Mouse (Mus musculus): ENCODE results near the gene C1qtnf1. TPM values are rescaled to one million over a fixed set of nuclear protein-coding genes. Genes with fewer than 3 reads are reported as not detected.

Gene C1qtnf1
- total RNA-seq, 2 experiments from 2014 or later, result 27.7 to 28.7 TPM

DNA sequence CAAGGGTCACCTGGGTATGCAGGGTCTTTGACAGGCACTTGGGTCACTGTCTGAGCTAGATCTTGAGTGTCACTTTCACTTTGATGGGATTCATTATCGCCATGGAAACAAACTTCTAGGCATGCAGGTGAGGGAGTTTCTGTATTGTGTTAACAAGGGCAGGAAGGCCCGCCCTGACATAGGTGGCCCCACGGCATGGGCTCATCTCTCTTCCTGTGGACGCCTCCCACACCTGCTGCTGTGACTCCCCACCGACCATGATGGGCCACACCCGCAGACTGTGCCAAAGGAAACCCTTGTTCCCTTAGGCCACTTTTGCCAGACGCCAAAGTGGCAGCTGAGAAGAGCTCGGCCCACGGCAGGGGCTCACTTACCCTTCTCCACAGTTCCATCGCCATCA lies 17.5 kb upstream of the C1qtnf1 start:
- no peak for DNase-seq

DNA sequence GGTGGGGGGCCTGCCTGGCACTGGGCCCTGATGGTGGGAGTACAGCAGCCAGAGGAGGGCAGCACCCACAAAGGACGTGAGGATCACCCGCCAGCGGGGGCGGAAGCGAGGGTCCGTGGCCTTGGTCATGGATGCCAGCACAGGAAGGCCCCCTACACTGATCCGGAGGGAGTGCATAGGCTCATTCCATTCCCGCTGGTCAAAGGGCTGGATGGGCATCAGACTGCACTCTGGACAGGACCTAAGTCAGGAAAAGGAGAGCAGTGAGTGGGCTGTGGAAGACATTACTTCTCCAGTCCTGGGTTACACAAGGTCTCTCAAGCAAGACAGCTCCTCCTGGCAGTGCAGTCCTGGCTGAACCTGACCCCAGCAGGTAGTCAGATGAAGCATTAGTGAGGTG lies 16.7 kb upstream of the C1qtnf1 start:
- DNase-seq, result no peak

- DNase-seq, result no peak
These were observed 15.4 kb upstream of the C1qtnf1 start for GRCm38 (mm10) chr11:118412601-118413000.

- DNase-seq, result no peak
These were observed 14.9 kb upstream of the C1qtnf1 start for GRCm38 (mm10) chr11:118413055-118413454.

- DNase-seq, result no peak
These were observed 13.7 kb upstream of the C1qtnf1 start for GRCm38 (mm10) chr11:118414270-118414669.

GRCm38 (mm10) chr11:118415630-118416029 lies 12.4 kb upstream of the C1qtnf1 start:
- no peak for DNase-seq

- DNase-seq, result peak; percentile 43
These were observed 12.0 kb upstream of the C1qtnf1 start for GRCm38 (mm10) chr11:118416046-118416445.

DNA sequence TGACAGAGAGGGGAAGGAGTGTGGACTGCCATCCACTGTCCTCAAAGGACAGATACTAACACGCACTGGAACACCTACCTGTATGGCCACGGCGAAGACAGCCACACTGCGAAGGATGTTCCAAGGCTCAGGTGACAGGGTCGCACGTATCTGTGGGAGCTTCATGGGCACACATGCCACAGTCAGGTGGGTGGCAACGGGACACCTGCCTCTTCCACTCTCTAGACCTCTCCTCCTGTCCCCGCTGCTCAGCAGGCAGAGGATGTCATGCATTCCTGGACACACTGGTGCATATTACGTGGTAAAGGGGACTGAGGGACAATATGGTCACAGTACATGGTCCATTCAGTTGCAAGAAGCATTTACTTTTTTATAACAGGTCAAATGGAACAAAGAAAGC lies 10.5 kb upstream of the C1qtnf1 start:
- no peak for DNase-seq

DNA sequence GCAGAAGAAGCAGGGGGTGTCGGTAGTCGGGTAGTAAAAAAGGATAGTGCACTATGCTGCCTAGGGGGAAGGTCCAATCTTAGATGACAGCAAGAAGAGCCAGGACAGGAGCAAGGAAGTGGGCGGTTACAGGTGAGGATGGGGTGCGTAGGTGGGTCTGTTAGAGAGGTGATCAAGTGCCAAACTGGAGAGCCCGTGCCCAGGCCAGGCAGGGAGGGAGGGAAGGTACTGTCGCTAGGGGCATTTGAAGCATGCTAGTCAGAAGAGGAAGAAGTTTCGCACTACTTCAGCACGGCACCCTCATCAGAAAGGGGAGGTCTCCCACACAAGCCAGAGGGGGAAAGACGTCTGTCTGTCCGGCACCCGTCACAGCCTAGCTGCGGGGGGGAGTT lies 9.6 kb upstream of the C1qtnf1 start:
- DNase-seq, result no peak

DNA sequence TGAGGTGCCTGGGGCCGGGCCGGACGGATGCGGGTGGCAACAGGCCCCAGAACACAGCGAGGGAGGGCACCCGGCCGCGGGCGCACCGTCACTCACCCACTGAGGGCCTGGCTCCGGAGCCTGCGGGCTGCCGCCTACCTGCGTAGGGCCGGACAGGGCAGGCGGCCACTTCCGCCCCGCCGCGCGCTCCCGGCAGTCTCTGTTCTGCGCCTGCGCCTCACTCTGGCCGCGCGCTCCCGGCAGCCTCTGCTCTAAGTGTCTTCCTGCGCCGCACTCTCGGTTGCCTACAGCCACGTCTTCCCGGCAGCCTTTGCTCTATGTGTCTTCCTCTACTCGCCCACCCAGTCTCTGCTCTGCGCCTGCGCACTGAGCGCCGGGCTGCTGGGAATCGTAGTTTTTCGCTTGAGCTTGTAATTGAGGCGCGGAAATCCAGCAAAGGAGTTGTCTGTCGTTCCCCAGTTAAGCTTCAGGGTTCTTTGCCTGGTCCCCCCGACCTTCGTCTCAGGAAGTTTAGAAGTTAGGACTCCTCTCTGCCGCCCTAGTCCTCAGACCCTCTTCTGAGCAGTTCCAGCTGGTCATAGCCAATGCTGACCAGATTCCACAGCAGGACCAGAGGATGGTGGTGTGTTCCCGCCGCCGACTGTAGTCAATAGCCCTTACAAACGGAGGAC lies 9.0 kb upstream of the C1qtnf1 start, which contains the start of gene Cant1:
Gene Cant1 (minus strand): TSS at position 253 of the 671 bp plus-strand sequence.
- peak; percentile 97 for DNase-seq

GRCm38 (mm10) chr11:118420261-118420660 lies 7.7 kb upstream of the C1qtnf1 start:
- no peak for DNase-seq

DNA sequence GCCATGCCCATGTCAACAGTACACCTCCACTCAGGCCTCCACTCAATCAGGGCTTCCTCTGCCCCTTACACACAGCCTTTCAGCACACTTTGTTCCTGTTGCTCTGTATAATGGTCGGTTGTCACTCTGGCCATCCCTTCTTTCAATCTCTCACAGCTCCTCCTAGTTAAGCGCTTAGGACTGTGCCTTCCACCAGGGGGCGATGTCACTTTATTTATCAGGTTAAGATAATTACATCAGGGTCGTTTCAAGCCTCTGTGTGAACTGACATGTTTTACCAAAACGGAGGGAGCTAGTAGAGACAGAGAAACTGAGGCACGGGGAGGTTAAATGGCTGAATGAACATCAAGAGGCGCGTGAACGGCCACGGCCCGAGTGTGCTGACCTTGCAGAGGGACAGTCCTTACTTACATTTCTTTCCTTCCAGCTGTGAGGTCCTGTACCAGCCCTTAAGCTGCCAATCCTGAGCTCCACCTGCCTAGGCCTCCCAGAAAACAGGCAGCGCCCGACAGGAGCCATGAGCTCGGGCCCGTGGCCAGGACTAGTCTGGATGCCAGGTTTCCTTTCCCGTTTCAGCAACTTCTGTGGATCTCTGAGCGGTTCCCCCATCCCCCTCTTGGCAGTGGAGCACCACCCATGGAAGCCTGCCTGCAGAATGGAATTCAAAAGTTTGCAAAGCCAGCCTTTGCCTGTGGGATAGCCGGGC lies 4.6 kb upstream of the C1qtnf1 start:
- peak; percentile 89 for DNase-seq

DNA sequence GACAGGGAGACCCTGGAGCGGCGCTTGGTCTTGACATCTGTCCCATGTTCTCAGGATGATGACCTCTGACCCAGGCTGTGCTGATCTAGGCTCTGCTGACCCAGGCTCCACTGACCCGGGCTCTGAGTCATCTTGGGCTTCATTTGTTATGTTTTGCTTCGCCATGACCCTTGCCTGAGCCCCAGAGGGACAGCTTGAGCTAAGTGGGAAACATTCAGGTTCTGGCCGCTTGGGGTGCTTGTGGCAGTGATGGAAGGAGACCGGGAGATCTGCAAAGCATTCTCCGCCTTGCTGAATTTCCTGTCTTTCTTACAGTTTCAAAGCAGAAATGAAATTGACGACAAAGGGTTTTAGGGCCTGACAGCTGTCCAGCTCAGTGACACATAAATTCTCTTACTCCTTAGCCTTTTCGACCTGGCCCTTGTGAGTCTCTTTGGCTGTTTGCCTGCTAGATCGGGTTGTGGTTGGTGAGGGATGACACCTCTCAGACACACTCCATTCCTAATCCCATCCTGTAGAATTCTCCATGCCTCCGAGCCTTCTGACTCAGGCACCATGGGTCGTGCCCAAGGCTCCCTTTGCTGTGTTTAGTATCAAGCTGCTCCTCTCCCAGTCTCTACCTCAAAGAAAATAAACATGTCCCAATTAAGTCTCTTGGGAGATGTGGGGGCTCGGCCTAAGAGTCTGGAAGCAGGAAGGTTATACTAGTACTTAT lies 3.2 kb upstream of the C1qtnf1 start:
- DNase-seq, result peak; percentile 31

- no peak for DNase-seq
These were observed 1.2 kb upstream of the C1qtnf1 start for GRCm38 (mm10) chr11:118426765-118427164.

DNA sequence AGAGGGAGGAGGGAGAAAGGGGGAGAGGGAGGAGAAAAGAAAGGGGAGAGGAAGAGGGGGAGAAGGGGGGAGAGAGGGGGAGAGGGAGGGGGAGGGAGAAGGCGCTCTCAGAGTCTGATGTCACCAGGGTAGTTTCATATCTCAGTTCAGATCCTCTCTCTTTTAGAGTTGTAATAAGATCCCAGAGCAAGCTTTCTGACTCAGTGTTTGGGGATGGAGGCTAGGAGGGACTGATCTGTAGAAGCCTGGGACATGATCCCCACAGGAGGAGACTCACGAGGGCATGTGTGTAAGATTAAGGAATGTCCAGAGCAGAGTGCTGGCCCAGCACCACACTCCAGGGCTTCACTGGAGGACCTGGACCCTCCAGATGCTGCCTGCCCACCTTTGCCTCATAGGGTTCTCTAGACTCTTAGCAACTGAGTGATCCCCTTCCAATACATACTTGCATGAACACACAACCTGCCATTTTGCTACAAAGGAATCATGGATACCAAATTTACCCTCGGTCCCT lies 680 bp upstream of the C1qtnf1 start:
- no peak for DNase-seq

DNA sequence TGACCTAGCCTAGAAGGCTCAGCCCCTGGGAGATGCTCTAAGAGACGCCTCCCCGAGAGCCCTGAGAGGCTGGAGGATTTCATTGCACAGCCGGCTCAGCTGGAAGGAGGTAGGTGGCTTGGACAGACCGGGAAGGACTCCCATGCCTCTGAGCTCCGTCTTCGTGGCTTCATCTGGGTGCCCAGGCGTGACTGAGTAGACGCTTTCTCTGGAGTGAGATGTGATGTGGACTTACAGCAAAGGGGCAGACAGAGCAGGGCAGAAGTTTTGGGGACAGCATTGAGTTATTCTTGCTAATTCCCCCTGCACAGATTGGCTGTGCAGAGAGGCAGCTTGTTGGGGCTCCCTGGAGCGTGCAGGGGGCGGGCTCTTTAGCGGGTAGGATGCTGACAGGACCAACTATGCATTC lies 461 bp downstream of the C1qtnf1 start:
- no peak for DNase-seq

- peak; percentile 33 for DNase-seq
These were observed 1.1 kb downstream of the C1qtnf1 start for GRCm38 (mm10) chr11:118428944-118429709.

GRCm38 (mm10) chr11:118430291-118430885 lies 2.4 kb downstream of the C1qtnf1 start:
- DNase-seq, result peak; percentile 26

DNA sequence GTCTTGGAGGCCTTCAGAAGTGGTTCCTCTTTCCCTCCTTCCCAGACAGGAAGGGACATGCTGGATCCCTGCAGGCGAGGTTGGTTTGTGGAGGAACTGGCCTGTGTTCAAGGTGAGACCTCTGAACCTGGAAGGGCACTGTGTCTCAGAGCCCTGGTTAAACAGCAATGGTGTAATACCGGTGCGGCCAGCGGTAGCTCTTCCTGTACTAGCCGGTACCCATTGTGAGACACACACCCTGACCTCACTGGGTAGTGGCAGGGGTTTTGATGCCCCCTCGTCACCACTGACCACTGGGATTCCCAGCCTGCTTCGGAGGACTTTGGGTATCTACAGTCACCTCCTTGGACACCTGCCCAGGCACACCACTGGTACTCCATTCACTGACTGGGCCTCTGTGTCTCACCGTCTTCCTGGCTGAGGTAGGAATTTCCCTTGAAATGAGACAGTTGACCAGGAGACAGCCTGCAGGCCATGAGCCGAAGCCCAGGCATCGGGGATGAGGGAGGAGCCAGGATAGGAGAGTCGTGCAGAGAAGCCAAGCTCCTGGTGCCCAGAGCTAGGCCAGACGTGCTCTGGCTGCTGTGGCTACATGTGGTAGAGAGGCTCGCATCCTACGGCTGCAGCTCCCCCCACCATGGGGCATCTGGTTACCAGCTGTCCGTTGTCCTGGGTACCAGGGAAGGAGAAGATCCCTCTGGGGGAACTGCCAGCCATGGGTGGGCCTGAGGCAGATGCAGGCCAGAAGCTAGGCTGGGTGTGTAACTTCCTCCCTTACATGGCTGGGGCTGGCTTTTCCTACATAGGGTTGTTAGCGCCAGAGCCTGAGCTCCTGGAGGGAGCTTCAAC lies 3.3 kb downstream of the C1qtnf1 start:
- DNase-seq, result peak; percentile 35

DNA sequence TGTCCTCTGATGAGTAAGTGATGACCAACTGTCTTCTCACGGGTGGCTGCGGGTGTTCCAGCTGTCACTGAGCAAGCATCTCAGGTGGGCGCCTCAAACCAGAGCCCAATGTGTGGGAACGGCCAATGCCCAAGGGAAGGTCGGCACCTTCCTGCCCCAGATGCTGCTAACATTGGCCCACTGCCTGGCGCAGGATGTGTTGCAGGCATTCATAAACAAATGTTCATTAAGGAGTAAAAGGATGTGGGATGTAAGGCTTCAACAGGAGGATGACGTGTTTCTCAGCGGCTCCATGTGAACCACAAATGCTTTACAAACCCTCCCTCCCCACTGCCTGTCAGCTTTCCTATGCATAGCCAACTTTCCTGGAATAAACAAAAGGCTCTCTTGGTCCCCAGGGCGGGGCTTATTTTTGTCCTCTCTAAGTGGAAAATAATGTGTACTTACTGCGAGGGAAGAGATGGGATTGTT lies 5.4 kb downstream of the C1qtnf1 start:
- DNase-seq, result no peak

DNA sequence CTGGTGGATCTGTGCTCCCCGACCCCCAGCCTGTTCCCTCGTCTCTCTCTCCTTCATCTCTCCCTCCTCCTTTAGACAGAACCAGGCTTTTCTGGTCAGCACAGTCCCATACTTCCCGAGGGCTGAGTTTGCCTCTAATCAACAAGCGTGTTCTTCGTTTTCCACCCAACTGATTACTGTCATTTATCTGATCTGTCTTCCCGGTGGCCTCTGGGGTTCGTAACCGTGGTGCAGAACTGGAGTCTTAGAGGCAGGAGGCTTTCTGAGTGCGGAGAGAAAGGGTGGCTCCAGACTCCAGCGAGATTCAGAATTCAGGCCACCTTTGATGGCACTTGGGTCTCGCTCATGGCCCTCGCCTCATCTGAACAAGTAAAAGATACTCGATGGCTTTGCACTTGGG lies 6.1 kb downstream of the C1qtnf1 start:
- no peak for DNase-seq
